Mouse (Mus musculus) erythroblast, embryonic 14.5 days (primary cell): ENCODE data around the gene Tns1. TPM values are rescaled to one million over a fixed set of nuclear protein-coding genes. Genes with fewer than 3 reads are reported as not detected.

Source experiments
- H3K27me3 ChIP-seq: 2 replicates; pipeline ENCODE4 v1.6.1; 2012; ENCODE audit warnings: inconsistent platforms; ENCODE audit not compliant: control insufficient read depth
- H3K36me3 ChIP-seq: 2 replicates; pipeline ENCODE4 v1.6.1; 2012; ENCODE audit warnings: mild to moderate bottlenecking, inconsistent platforms; ENCODE audit not compliant: control insufficient read depth
- H3K4me1 ChIP-seq: 2 replicates; pipeline ENCODE4 v1.6.1; 2012; ENCODE audit warnings: inconsistent platforms; ENCODE audit not compliant: control insufficient read depth
- H3K4me3 ChIP-seq: replicated peaks from 2 replicates; pipeline ENCODE3; 2012; ENCODE audit warnings: moderate library complexity, mild to moderate bottlenecking, inconsistent platforms
- H3K9me3 ChIP-seq: 2 replicates; pipeline ENCODE4 v1.6.1; 2012; ENCODE audit warnings: low read length, inconsistent platforms, mixed read lengths; ENCODE audit not compliant: control insufficient read depth
- GATA1 ChIP-seq: IDR thresholded peaks from 2 replicates; pipeline ENCODE4 v1.6.1; 2012; ENCODE audit warnings: low read length, inconsistent platforms, mixed read lengths
- TAL1 ChIP-seq: IDR thresholded peaks from 3 replicates; pipeline ENCODE4 v1.6.1; 2012; ENCODE audit warnings: low read length, inconsistent platforms, mixed read lengths
- polyA plus RNA-seq: library from polyadenylated mRNA; stranded (reverse); fragments of >175 nt; gene quantifications from 2 replicates; pipeline ENCODE4 v1.2.3, GENCODE M21; 2012

The Tns1 gene
- polyA plus RNA-seq, 1 experiment, result 3.6 TPM

- peaks cover 3% of the 10 kb centered on the region; the same call in 1 of the 2 replicates for H3K4me1 ChIP-seq
Measured at GRCm38 (mm10) chr1:74016618-74017017, 107.6 kb downstream of the Tns1 start.

GRCm38 (mm10) chr1:74015513-74016234, 108.6 kb downstream of the Tns1 start:
- H3K36me3 ChIP-seq, result no peaks in the 10 kb centered on the region
- H3K4me1 ChIP-seq, result peaks cover 3% of the 10 kb centered on the region; the same call in 1 of the 2 replicates
- H3K9me3 ChIP-seq, result peaks cover 2% of the 10 kb centered on the region
- H3K4me3 ChIP-seq, result no peak overlapping the region
- no peaks in the 10 kb centered on the region for H3K27me3 ChIP-seq
- TF ChIP-seq GATA1, result no peak
- no peak for TF ChIP-seq TAL1

More at GRCm38 (mm10) chr1:74016618-74017017, 107.6 kb downstream of the Tns1 start:
- Histone ChIP-seq H3K4me3 (no peak overlapping the region), H3K27me3 (no peaks in the 10 kb centered on the region), H3K36me3 (no peaks in the 10 kb centered on the region), H3K9me3 (no peaks in the 10 kb centered on the region)
- no peak for TF ChIP-seq GATA1
- no peak for TF ChIP-seq TAL1

- no peak overlapping the region for H3K4me3 ChIP-seq
- H3K27me3 ChIP-seq, result no peaks in the 10 kb centered on the region
- no peaks in the 10 kb centered on the region for H3K36me3 ChIP-seq
- TF ChIP-seq GATA1 (no peak), TAL1 (no peak)
- H3K9me3 ChIP-seq, result peaks cover 4% of the 10 kb centered on the region
- peaks cover 3% of the 10 kb centered on the region; the same call in 1 of the 2 replicates for H3K4me1 ChIP-seq
Measured at GRCm38 (mm10) chr1:74014538-74015327, 109.5 kb downstream of the Tns1 start.

- TF ChIP-seq TAL1 (no peak), GATA1 (no peak)
- Histone ChIP-seq H3K36me3 (no peaks in the 10 kb centered on the region), H3K27me3 (no peaks in the 10 kb centered on the region), H3K9me3 (peaks cover 4% of the 10 kb centered on the region), H3K4me1 (peaks cover 4% of the 10 kb centered on the region), H3K4me3 (no peak overlapping the region)
Measured at GRCm38 (mm10) chr1:74013296-74014031, 110.8 kb downstream of the Tns1 start.

- Histone ChIP-seq H3K27me3 (no peaks in the 10 kb centered on the region), H3K36me3 (no peaks in the 10 kb centered on the region), H3K4me1 (peaks cover 5% of the 10 kb centered on the region), H3K4me3 (no peak overlapping the region), H3K9me3 (peaks cover 4% of the 10 kb centered on the region)
- TF ChIP-seq TAL1, result no peak
- no peak for TF ChIP-seq GATA1
Measured at GRCm38 (mm10) chr1:74012706-74013105, 111.5 kb downstream of the Tns1 start.

- TF ChIP-seq TAL1 (no peak), GATA1 (no peak)
- Histone ChIP-seq H3K27me3 (no peaks in the 10 kb centered on the region), H3K4me3 (no peak overlapping the region), H3K36me3 (no peaks in the 10 kb centered on the region), H3K9me3 (peaks cover 4% of the 10 kb centered on the region), H3K4me1 (peaks cover 2% of the 10 kb centered on the region)
Measured at GRCm38 (mm10) chr1:74009495-74009894, 114.8 kb downstream of the Tns1 start.

GRCm38 (mm10) chr1:74008966-74009365, 115.3 kb downstream of the Tns1 start:
- no peak for TF ChIP-seq TAL1
- no peak for TF ChIP-seq GATA1
- peaks cover 4% of the 10 kb centered on the region for H3K9me3 ChIP-seq
- H3K27me3 ChIP-seq, result no peaks in the 10 kb centered on the region
- H3K4me1 ChIP-seq, result peaks cover 2% of the 10 kb centered on the region
- H3K4me3 ChIP-seq, result no peak overlapping the region
- no peaks in the 10 kb centered on the region for H3K36me3 ChIP-seq

GRCm38 (mm10) chr1:74008498-74008897, 115.8 kb downstream of the Tns1 start:
- peaks cover 5% of the 10 kb centered on the region for H3K4me1 ChIP-seq
- H3K4me3 ChIP-seq, result no peak overlapping the region
- no peak for TF ChIP-seq TAL1
- no peak for TF ChIP-seq GATA1
- no peaks in the 10 kb centered on the region for H3K36me3 ChIP-seq
- no peaks in the 10 kb centered on the region for H3K27me3 ChIP-seq
- H3K9me3 ChIP-seq, result peaks cover 4% of the 10 kb centered on the region
